Mouse (Mus musculus): Measurements from ENCODE around the gene Dnase2a. TPM values are rescaled to one million over a fixed set of nuclear protein-coding genes. Genes with fewer than 3 reads are reported as not detected.
A peak's percentile ranks its signal among the peaks of the same experiment; 100 is the strongest.

Gene Dnase2a
- polyA plus RNA-seq, 1 experiment from 2014 or later: 3.8 TPM

- peak; percentile 73 for DNase-seq (ENCODE audit: low spot score)
- H3K9me3 ChIP-seq: no peaks in the 10 kb centered on the region
- H3K36me3 ChIP-seq: no peaks in the 10 kb centered on the region
- no peak overlapping the region for H3K4me3 ChIP-seq
- peaks cover 83% of the 10 kb centered on the region for H3K27me3 ChIP-seq (ENCODE audit: insufficient read depth, poor library complexity, severe bottlenecking)
- peaks cover 24% of the 10 kb centered on the region for H3K4me1 ChIP-seq
- H3K27ac ChIP-seq: no peak overlapping the region
- 72% methylated on average over 9 of the region's 9 CpGs for WGBS
Observed at GRCm38 (mm10) chr8:84911854-84912253, 3.5 kb downstream of the Dnase2a start.

GRCm38 (mm10) chr8:84912391-84912790 lies 4.0 kb downstream of the Dnase2a start:
- DNase-seq (ENCODE audit: low spot score): peak; percentile 73
- Histone ChIP-seq H3K27ac (no peak overlapping the region), H3K36me3 (no peaks in the 10 kb centered on the region), H3K4me1 (peaks cover 24% of the 10 kb centered on the region), H3K9me3 (no peaks in the 10 kb centered on the region), H3K27me3 (ENCODE audit: insufficient read depth, poor library complexity, severe bottlenecking) (peaks cover 88% of the 10 kb centered on the region), H3K4me3 (peak overlapping the region; percentile 64)
- 16% methylated on average over 27 of the region's 27 CpGs for WGBS

- Histone ChIP-seq H3K4me1 (peaks cover 24% of the 10 kb centered on the region), H3K27me3 (ENCODE audit: insufficient read depth, poor library complexity, severe bottlenecking) (peaks cover 94% of the 10 kb centered on the region), H3K4me3 (peak overlapping the region; percentile 64), H3K9me3 (no peaks in the 10 kb centered on the region), H3K27ac (peak overlapping the region; percentile 47), H3K36me3 (no peaks in the 10 kb centered on the region)
- WGBS: 1% methylated on average over 55 of the region's 55 CpGs
- DNase-seq (ENCODE audit: low spot score): peak; percentile 92
Observed at GRCm38 (mm10) chr8:84912895-84913501, 4.6 kb downstream of the Dnase2a start.

GRCm38 (mm10) chr8:84913502-84913900 lies 5.1 kb downstream of the Dnase2a start:
- Histone ChIP-seq H3K4me3 (peak overlapping the region; percentile 64), H3K9me3 (no peaks in the 10 kb centered on the region), H3K36me3 (no peaks in the 10 kb centered on the region), H3K27me3 (ENCODE audit: insufficient read depth, poor library complexity, severe bottlenecking) (peaks cover 99% of the 10 kb centered on the region), H3K27ac (peak overlapping the region; percentile 47), H3K4me1 (peaks cover 23% of the 10 kb centered on the region)
- no peak for DNase-seq (ENCODE audit: low spot score)
- 11% methylated on average over 9 of the region's 9 CpGs for WGBS

GRCm38 (mm10) chr8:84913960-84914359 lies 5.6 kb downstream of the Dnase2a start:
- Histone ChIP-seq H3K4me3 (peak overlapping the region; percentile 64; the same call in 1 of the 2 replicates), H3K9me3 (no peaks in the 10 kb centered on the region), H3K27me3 (ENCODE audit: insufficient read depth, poor library complexity, severe bottlenecking) (peaks cover 99% of the 10 kb centered on the region), H3K36me3 (no peaks in the 10 kb centered on the region), H3K4me1 (peaks cover 19% of the 10 kb centered on the region), H3K27ac (no peak overlapping the region; the same call in 1 of the 2 replicates)
- 33% methylated on average over 4 of the region's 4 CpGs for WGBS
- DNase-seq (ENCODE audit: low spot score): peak; percentile 76

- peaks cover 15% of the 10 kb centered on the region for H3K4me1 ChIP-seq
- 81% methylated on average over 8 of the region's 8 CpGs for whole genome bisulfite sequencing
- DNase-seq (ENCODE audit: low spot score): no peak
- H3K4me3 ChIP-seq: no peak overlapping the region
- no peak overlapping the region for H3K27ac ChIP-seq
- no peaks in the 10 kb centered on the region for H3K9me3 ChIP-seq
- H3K36me3 ChIP-seq: no peaks in the 10 kb centered on the region
- H3K27me3 ChIP-seq (ENCODE audit: insufficient read depth, poor library complexity, severe bottlenecking): peaks cover 99% of the 10 kb centered on the region
Observed at GRCm38 (mm10) chr8:84915269-84915668, 6.9 kb downstream of the Dnase2a start.

GRCm38 (mm10) chr8:84917781-84918180 lies 9.4 kb downstream of the Dnase2a start:
- DNase-seq (ENCODE audit: low spot score): peak; percentile 69
- H3K4me3 ChIP-seq: 0 out of 2 replicates have a peak overlapping the region, but pooled peaks have one; percentile 18
- 23% methylated on average over 20 of the region's 20 CpGs for WGBS
- no peaks in the 10 kb centered on the region for H3K36me3 ChIP-seq
- no peaks in the 10 kb centered on the region for H3K9me3 ChIP-seq
- H3K27me3 ChIP-seq (ENCODE audit: insufficient read depth, poor library complexity, severe bottlenecking): peaks cover 82% of the 10 kb centered on the region
- peaks cover 10% of the 10 kb centered on the region for H3K4me1 ChIP-seq
- no peak overlapping the region for H3K27ac ChIP-seq

- Histone ChIP-seq H3K36me3 (no peaks in the 10 kb centered on the region), H3K4me1 (0 out of 2 replicates have a peak, but pooled peaks cover 1% of the 10 kb centered on the region), H3K9me3 (no peaks in the 10 kb centered on the region), H3K4me3 (no peak overlapping the region), H3K27ac (no peak overlapping the region), H3K27me3 (ENCODE audit: insufficient read depth, poor library complexity, severe bottlenecking) (peaks cover 77% of the 10 kb centered on the region)
- 81% methylated on average over 15 of the region's 15 CpGs for WGBS
- DNase-seq (ENCODE audit: low spot score): no peak
Observed at GRCm38 (mm10) chr8:84918646-84919045, 10.3 kb downstream of the Dnase2a start.

GRCm38 (mm10) chr8:84921596-84921995 lies 13.2 kb downstream of the Dnase2a start:
- Histone ChIP-seq H3K4me1 (no peaks in the 10 kb centered on the region), H3K36me3 (no peaks in the 10 kb centered on the region), H3K4me3 (no peak overlapping the region), H3K27ac (no peak overlapping the region), H3K9me3 (no peaks in the 10 kb centered on the region), H3K27me3 (ENCODE audit: insufficient read depth, poor library complexity, severe bottlenecking) (peaks cover 73% of the 10 kb centered on the region)
- WGBS: 55% methylated on average over 2 of the region's 2 CpGs
- DNase-seq (ENCODE audit: low spot score): no peak

GRCm38 (mm10) chr8:84925557-84925956 lies 17.2 kb downstream of the Dnase2a start:
- Histone ChIP-seq H3K36me3 (no peaks in the 10 kb centered on the region), H3K4me1 (peaks cover 13% of the 10 kb centered on the region), H3K9me3 (no peaks in the 10 kb centered on the region), H3K4me3 (no peak overlapping the region), H3K27me3 (ENCODE audit: insufficient read depth, poor library complexity, severe bottlenecking) (peaks cover 70% of the 10 kb centered on the region), H3K27ac (no peak overlapping the region)
- 64% methylated on average over 7 of the region's 7 CpGs for WGBS
- no peak for DNase-seq (ENCODE audit: low spot score)

GRCm38 (mm10) chr8:84927513-84927912 lies 19.2 kb downstream of the Dnase2a start:
- H3K36me3 ChIP-seq: no peaks in the 10 kb centered on the region
- WGBS: 61% methylated on average over 1 of the region's 1 CpGs
- H3K9me3 ChIP-seq: no peaks in the 10 kb centered on the region
- H3K4me1 ChIP-seq: peaks cover 13% of the 10 kb centered on the region
- H3K27me3 ChIP-seq (ENCODE audit: insufficient read depth, poor library complexity, severe bottlenecking): peaks cover 85% of the 10 kb centered on the region
- H3K27ac ChIP-seq: no peak overlapping the region
- no peak overlapping the region for H3K4me3 ChIP-seq
- no peak for DNase-seq (ENCODE audit: low spot score)

- Histone ChIP-seq H3K4me3 (peak overlapping the region; percentile 52), H3K27ac (no peak overlapping the region), H3K4me1 (peaks cover 13% of the 10 kb centered on the region), H3K9me3 (no peaks in the 10 kb centered on the region), H3K27me3 (ENCODE audit: insufficient read depth, poor library complexity, severe bottlenecking) (peaks cover 88% of the 10 kb centered on the region), H3K36me3 (no peaks in the 10 kb centered on the region)
- no peak for DNase-seq (ENCODE audit: low spot score)
- 6% methylated on average over 46 of the region's 52 CpGs for WGBS
Observed at GRCm38 (mm10) chr8:84928456-84929306, 20.3 kb downstream of the Dnase2a start.

GRCm38 (mm10) chr8:84930582-84930981 lies 22.2 kb downstream of the Dnase2a start:
- H3K4me1 ChIP-seq: peaks cover 22% of the 10 kb centered on the region
- H3K9me3 ChIP-seq: no peaks in the 10 kb centered on the region
- H3K4me3 ChIP-seq: no peak overlapping the region
- peaks cover 90% of the 10 kb centered on the region for H3K27me3 ChIP-seq (ENCODE audit: insufficient read depth, poor library complexity, severe bottlenecking)
- H3K27ac ChIP-seq: no peak overlapping the region
- 81% methylated on average over 13 of the region's 13 CpGs for WGBS
- H3K36me3 ChIP-seq: no peaks in the 10 kb centered on the region
- DNase-seq (ENCODE audit: low spot score): no peak

All from heart, embryonic 10.5 days (tissue).